Mouse (Mus musculus) thymus, postnatal 25 days (tissue): ENCODE data around the gene Sobp.
A peak's percentile ranks its signal among the peaks of the same experiment; 100 is the strongest.

Experiments
- DNase-seq: peaks from one replicate; pipeline ENCODE4 v3.0.0; 2022

The Sobp gene

GRCm38 (mm10) chr10:42987594-42988052, 186.7 kb downstream of the Sobp start:
- DNase-seq, result peak; percentile 48

DNA sequence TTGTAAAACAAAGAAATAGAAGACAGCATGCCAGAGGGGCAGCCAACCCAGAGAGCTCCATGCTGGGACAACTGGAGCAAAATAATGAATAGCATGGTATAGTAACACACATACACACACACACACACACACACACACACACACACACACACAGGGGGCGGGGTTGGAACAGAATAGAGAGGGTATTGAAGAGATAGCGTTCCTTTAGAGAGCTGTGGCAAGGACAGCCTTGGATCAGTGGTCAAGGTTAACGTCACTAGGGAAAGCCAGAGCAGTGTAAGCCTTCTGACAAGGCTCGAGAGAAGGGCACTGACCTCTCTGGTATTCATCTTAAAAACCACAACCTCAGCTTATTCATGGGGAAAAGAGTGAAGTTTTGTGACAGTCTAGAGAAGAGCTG, 189.4 kb downstream of the Sobp start:
- no peak for DNase-seq

DNA sequence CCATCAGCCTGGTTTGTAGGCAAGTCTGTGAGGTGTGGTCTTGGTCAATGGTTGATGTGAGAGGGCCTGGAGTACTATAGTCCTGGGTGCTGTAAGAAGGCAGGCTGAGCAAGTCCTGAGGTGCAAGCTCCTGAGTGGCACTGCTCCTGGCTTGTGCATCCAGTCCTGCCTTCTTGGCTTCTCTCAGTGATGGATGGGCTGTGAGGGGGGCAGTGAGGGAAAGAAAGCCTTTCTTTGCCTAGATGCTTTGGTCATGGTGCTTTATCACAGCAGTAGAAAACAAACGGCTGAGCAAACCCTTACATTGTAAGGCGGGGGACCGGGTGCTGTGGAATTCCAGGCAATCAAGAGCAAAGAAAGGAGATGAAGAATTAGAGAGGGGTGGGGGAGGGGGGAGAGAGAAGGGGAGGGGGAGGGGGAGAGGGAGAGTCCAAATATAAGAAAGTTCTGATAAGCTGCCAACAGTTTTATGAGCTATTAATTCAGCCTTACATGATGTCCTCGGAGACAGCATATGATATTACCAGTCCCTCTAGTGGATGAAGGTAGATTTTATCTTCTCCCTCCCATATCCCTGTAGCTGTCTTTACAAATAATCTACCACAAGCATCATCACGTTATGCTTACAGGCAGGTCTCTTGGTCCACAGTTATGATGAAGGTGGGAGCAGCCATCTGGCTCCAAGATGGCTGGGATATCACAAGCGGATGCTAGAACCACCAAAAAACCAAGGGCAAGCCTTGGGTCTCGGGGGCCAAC, 193.2 kb downstream of the Sobp start:
- no peak for DNase-seq

DNA sequence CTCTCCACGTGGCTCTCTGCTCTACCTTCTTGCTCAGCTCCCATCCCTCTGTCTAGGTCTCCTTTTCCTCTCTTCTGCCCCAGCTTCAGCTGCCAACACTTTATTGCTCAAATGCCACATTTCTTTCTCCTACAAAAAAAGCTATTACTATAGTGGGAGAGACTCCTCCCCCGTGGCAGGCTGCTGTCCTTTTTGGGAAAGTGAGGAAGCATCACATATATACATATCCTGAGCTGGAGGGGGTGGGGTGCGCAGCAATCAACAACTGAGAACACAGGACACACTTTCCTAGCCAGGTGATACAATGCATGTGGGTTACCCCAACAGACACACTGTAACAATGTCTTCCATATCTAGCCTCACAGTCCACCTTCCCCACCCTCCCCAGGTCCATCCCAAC, 196.0 kb downstream of the Sobp start:
- DNase-seq, result no peak

DNA sequence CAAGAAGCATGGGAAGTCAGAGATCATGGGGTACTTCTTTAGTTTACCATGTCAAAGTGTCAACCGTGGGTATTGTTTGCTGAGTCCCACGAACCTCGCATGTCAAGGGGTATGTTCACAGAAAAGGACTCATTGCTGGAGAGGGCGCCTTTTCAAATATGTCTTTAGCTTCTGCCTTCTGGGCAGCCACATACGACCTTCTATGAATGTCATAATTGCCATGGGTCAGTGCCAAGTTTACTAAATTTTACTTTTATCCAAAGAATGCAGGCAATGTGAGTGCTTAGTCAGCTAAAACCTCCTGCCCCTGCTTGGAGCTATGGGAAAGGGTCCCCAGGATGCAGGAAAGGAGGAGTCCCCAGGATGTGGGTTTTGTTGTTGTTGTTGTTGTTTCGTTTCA, 197.8 kb downstream of the Sobp start:
- no peak for DNase-seq

- no peak for DNase-seq
These were observed 200.8 kb downstream of the Sobp start for GRCm38 (mm10) chr10:42973537-42973936.

DNA sequence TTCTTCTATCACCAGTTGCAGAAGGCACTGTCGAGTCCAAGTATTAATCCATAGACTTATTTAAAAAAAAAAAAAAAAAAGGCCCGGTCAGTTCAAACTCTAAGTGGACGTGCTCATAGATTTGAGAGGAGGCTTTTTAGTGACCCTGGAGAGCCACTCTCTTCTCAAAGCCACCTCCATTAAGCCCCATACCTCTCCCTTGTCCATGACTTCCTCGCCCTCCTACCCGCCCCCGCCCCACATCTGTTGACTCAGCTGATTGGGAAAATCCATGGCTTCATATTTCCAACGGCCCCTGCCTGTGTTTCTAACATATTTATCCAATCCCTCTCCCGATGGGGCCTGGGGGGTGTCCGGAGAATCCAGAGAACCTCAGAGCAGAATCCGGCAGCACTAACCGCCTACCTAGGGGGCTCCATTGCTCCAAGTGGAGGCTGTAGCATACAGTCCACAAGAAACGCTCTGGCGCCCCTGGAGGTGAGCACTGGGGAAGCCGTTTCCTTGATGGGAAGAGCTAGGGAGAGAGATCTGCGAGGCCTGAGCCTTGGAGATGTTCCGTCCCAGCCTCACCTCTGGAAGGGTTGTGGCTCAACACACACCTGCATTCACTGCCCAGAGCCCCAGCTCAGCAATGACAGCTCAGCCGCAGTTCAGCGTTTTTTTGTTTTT, 201.7 kb downstream of the Sobp start:
- peak; percentile 73 for DNase-seq

DNA sequence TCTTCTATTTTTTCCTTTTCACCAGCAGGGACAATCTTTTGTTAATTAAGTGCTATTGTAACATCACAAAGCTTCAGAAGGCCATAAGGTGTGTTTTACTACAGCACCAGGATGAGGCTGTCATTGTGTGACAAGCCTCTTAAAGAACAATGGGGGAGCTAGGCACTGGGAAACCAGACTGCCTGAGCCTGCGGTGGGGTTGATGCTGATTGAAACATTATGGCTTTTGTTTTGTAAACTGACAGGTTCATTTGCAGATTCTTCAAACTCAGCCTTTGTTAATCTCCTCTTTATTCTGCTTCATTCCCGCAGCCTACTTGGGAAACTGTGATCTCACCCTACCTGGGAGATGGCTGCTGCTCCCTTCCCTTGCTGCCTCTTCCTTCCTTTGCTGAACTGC, 206.0 kb downstream of the Sobp start:
- DNase-seq, result no peak

DNA sequence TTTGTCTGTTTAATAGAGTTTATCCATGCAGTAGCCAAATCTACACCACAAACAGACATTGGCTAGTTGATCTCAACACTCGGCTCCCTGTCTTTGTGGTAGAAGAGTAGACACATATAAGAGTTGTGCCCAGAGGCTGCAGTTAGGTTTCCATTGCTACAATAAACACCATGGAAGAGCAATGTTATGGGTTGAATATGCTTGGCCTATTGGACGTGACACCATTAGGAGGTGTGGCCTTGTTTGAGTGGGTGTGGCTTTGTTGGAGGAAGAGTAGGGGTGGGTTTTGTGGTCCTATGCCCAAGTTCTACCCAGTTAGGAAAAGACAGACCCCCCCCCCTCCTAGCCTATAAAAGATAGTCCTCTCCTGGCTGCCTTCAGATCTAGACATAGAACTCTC, 211.3 kb downstream of the Sobp start:
- DNase-seq, result no peak

DNA sequence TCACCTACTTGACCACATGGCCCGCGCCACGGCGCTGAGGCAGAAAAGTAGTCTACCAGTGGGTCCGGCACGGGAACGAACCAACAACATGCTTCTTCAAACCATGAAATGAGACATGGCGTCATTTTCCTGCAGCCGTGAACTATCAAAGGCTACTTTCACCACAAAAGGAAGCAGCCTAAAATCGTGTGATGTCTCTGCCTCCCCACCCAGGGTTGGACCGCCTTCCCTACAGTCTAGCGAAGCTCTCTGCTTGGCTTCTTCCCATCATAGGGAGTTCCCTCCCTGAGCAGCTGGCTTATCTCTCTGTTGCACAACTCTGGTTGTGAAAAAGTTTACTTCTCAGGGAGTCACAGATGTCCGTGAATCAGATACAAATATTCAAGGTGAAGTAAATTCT, 211.7 kb downstream of the Sobp start:
- DNase-seq, result no peak

GRCm38 (mm10) chr10:42962181-42962601, 212.1 kb downstream of the Sobp start:
- DNase-seq, result peak; percentile 32

- DNase-seq, result no peak
These were observed 212.6 kb downstream of the Sobp start for GRCm38 (mm10) chr10:42961771-42962170.

- DNase-seq, result no peak
These were observed 215.6 kb downstream of the Sobp start for GRCm38 (mm10) chr10:42958686-42959085.

GRCm38 (mm10) chr10:42957881-42958651, 216.3 kb downstream of the Sobp start:
- peak; percentile 63 for DNase-seq

DNA sequence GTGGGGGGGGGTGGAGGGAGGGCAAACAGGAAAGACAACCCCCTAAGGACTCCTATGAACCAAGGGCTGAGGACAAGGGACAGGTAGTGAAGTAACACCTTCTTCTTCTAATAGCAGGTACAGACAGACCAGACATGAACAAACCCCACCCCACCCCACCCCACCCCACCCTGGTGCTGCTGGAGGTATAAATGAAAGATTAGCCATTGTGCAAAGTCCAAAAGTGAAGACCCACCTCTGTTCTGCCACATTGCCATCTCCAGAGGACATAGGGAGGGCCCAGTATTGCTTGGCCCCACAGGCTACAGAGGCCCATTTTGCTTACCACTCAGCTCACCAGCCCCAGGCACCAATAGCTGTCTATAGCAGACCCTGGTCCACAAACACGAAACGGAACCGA, 219.1 kb downstream of the Sobp start:
- DNase-seq, result no peak

DNA sequence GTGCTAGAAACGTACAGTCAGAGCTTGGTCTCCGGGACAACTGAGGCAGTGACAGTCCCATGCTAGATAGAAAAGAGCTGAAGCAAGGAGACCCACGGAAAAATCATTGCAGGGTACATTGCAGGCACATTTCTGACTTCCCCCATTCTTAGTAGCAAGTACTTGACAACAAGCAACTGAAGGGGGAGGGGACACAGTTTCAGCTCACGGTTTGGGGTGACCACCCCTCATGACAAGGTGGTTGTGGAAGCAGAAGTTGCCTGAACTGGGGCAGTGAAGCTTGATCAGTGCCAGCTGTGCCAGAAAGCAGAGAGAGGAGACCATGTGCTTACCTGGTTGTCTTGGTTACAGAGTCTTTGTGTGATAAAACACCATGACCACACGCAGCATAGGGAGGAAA, 220.7 kb downstream of the Sobp start:
- DNase-seq, result no peak
